Mouse (Mus musculus) spleen, adult 12 weeks (tissue): ENCODE results near the gene Zfp663.

Experiments
- DNase-seq: peaks from one replicate; pipeline ENCODE4 v3.0.0; 2022; ENCODE audit warnings: low spot score

Zfp663 gene

DNA sequence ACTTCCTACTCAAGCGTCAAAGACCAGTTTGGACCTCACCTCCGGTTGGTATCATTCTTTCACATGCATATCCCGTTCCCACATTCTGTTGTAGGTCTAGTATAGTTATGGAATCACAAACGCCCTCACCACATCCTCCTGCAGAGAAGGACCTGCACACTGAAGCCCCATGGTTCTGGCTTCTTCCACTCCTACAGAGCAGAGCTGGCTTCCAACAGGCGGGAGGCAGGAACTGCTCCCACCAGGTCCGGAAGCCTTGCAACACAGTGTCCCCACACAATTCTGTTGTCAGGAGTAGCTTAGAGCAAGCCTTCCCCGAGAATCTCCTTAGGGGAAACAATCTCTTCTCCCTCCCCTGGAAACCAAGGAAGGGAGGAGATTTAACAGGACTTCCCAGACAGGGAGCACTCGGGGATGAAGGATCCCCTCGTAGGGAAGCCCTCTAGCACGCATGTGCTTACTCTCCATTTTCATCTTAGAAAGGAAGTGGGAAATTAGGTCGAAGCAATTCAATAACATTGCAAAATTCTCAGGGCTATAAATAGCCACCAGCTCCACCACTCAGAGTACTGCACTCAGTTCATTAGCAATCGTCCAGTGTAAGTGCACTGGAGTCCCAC, 47.9 kb downstream of the Zfp663 start:
- DNase-seq: no peak

DNA sequence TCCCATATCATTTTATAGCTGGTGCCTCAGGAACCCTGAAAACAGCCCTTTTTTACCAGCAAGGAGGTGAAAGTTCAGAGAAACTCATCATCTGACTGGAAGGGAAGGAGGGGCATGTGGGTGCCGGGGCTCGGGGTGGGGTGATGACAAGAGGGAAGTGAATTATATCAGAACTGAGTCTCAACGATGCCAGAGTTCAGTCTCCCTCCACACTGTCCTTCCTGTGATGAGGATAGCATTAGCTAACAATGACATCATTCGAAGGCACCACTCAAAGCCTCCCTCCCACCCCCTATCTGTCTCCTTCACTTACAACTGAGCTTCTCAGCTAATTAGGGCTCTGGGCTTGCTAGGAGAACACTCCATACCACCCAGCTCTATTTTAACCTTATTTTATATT, 49.0 kb downstream of the Zfp663 start:
- DNase-seq: no peak

DNA sequence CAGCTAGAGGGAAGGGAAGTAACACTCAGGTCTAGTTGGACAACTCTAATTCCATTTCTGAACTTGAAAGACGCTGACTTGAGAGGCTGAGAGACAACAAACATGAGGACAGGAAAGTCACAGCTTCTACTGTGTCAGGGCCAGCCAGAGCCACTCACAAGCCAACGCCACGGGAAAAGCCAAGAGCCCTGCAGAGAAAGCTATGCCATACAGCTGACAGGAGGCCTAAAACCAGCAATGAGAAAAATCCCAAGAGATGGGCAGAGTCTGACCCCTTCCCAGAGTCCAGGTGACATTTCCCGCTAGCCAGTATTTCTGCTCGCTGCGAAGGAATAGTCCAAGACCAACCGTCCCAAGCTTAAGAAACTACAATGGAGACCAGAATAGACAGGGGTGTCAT, 49.6 kb downstream of the Zfp663 start:
- no peak for DNase-seq

DNA sequence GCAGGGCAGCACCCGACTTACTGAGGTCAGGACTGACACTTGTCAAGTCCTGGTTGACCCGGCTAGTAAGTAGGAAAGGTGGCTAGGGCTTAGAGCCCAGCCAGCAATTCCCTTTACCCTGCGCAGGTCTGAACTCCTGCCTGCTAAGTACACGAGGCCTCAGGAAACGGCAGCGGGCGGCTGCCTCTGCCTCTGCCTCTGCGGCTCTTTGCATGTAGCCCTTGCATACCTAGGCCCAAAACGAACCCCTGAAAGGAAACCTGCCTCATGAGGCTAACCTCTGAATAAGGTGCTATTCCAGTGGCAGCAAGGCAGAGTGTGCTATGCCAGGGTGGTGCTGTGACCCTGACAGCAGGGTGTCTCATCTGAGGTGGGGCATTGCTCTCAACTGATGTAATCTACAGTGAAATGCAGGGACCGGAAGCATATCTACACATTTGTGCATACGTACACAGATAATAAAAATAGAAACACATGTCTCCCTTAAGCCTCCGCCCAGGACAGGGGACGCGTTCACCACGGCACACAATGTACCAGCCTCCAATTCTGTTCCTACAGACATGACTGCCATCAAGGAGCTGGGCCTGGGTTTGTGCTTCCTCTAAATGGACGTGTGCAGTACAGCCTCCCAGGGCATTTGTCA, 50.8 kb downstream of the Zfp663 start:
- no peak for DNase-seq

DNA sequence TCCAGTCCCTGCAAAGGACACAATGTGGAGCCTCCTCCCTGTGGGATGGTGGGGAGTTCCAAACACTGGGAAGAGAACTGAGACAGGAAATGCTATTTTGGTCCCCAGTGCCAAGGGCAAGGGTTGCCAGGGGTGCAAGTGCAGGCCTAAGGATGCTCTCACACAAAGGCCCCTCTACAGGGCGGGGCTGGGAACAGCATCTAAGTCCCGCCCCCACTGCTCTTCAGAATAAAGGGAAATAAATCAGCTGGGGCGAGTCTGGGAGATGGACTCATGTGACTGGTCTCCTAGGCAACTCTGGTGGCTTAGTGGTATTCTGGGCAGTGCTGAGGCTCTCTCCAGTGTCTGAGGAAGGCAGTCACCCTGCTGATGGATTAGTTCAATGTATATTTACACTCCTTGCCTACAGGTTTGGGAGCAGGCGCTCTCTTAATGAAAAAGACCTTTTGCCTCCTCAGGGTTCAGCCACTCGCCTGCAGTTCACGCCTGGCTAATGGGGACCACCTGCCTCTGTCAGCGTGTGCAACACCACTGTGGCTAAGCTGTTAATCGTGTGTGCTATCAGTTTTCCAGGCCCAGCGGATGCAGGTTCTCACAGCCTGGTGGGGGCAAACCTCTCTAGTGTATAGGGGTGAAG, 51.6 kb downstream of the Zfp663 start:
- DNase-seq: no peak

DNA sequence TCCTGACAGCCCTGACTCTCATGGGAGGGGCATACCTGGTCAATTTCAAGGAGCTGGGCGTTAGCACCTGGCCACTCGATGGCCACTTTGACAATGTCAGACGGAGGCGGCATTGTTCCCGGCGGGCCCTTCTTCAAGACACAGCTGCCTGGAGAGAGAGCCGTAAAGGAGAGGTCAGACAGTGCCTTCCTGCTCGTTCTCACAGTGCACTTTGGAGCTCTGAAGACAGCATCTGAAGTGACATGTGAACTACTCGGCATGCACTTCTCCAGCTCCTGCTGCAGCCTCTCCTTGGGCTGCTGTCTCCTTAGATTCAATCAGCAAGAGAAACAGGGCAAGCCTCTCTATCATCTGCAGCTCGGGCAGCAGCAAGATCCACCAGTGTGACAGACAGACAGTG, 52.3 kb downstream of the Zfp663 start:
- DNase-seq: no peak

DNA sequence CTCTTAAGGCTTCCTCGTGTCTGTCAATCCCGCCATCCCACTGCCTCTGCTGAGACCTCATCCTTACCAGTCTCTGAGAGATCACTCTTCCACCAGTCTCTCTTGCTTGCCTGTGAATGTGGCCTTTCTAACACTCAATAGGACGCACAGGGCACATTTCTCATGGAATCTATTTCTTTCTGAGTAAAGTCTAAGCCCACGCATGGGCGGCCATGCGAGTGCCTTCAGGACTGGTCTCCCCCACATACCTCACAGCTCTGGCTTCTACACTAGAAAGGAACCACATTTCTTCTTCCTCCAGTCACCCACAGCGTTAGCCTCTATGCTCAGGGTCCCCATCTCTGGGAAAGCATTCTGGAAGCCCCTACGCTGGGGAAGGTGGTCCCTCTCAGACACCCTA, 54.3 kb downstream of the Zfp663 start:
- DNase-seq: no peak

DNA sequence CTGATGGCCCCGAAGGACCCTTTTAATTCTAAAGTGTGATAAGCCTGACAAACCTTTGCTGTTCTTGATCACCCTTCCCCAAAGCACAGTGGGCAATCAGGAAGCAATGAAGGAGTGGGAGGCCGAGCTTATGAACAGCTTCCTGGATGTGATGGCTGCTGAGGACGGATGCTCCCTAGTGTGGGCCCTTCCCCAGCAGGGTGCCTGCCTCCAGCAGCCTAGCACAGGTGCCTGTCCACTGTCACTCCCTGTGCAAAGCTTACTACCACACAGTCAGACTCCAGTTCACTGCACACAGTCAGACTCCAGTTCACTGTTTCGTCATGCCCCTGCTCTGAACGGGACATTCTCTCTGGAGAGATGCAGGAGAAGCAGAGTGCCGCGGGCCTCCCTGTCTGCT, 56.1 kb downstream of the Zfp663 start:
- DNase-seq: no peak

DNA sequence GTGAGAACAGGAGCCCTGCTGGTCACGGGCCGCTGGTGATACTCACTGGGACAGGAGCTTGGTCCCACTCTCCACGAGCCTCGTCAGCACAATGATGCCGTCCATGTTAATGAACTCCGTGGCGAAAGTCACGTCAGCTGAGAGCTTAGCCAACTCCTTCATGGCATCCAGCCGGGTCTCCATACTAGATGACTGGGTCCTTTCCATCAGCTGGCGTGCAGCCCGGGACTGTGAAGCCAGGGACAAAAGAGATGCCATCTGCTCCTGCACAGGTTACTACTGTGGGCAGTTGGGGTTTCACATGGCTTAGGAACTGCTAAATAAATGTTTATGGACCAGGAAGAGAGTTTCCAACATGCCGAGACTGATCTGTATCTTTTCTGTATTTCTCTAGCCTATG, 57.0 kb downstream of the Zfp663 start:
- no peak for DNase-seq

DNA sequence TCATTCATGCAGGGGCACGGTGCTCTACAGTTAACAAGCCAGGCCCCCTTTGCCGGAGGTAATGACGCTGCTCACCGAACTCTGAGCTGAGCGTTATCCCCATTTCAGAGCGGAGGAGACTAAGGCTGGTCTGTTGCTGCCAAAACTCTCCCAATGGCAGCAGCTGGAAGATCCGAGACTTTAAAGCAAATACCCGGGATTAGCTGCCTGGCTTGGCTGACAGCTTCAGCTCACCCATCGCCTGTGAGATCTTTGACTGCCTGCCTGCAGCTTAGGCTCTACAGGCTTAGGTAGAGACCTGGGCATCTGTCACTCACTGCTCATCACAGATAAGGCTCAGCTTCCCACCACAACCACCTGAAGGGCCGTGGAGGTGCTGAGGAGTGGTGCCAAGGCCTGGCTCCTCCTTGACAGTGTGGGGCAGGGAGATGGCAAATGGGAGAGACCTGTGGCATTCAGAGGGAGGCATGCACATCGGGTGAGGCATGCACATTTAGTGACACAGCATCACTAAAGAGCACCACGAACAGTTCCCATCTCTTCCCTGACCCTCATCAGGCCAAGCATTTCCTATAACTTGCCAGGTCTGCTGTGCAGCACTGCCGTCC, 57.6 kb downstream of the Zfp663 start:
- DNase-seq: no peak

DNA sequence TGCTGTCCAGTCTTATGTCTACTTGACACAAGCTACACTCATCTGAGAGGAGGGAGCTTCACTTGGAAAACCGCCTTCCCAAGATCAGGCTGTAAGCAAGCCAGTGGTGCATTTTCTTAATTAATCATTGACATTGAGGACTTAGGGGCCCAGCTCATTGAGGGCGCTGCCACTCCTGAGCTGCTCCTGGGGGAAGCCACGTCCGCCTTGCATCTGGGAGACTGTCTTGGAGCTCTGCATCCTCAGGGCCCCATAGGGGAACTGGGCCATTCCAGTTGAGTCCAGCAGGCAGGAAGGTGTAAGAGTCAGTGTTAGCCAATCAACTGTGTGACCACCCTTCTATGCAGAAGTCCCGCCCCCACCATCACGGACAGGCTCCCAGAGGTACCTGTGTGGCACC, 60.7 kb downstream of the Zfp663 start:
- no peak for DNase-seq

DNA sequence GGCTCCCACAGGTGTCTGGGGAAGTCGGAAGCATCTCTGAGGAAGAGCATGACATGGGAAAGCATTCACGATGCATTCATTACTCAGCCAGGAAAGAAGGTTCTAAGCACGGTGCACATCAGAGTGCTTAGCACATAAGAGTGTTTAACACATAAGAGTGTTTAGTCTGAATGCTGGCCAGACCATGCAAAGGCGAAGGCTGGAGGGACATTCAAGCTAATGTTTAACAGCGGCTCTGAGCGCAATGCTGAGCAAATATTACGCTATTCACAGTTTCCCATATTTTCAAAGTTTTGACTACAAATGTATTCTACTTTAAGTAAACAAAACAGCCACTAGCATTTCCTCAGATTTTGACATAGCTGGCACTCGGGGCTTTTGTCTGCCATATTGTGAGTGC, 63.1 kb downstream of the Zfp663 start:
- DNase-seq: no peak

DNA sequence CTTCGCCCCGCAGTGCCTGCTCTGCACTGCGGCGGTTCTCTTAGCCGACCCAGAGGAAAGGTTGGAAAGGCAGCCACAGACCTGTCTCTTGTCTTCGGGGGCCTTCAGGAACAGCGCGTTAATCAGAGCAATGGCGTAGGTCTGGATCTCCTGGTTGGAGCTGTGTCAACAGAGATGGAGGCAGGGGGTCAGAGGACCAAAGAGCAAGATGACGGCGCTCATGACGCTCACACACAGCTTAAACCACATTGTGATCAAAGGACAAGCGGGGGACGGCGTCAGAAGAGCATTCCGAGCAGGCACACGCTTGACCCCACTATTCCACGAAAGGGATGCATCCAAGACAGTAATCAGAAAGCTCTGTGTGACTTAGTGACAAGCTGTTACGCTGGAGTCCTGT, 63.7 kb downstream of the Zfp663 start:
- DNase-seq: no peak

DNA sequence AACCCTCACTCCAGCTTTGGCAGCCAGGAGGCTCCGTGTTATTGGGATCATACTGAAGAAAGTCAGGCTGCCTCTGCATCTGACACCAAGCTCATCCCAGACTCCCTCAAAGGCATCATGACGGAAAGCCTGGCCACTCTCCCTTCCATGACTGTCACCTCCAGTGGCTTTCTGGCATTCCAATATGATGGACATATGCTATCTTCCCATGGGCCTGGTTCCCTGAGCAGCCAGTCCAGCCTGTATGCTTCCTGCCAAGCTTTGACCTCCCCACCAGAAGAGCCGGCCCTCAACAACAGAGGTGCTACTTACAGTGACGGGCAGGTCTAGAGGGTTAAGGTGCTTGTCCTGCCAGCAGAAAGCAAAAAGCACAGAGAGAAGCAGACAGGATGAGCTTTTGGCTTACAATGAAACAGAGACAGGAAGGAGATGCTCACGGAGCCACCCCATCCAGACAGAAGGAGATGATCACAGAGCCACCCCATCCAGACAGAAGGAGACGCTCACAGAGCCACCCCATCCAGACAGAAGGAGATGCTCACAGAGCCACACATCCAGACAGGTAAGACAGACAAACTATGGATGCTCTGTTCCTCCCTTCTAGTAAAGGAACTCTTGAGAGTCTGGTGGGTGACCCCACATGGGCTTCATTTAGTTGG, 65.0 kb downstream of the Zfp663 start:
- DNase-seq: no peak

DNA sequence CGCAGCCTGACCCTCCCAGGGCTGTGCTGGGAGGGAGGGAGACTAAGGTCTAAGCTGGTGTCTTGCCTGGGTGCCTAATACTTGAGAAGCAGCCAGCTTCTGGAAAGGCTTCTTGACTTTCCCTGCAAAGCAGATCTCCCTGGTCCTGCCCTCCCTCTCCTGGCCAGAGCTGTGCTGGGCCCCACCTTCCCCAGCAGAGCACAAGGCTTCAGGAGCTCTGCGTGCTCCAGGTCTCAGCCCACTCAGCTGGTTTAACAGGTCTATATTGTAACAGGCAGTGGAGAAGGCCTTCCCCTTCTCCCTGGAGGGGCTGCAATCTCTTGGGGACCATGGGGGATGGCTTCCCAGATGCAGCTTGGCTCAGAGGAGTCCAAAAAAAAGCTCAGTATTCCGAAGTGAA, 67.1 kb downstream of the Zfp663 start:
- no peak for DNase-seq
